Mouse (Mus musculus) bone marrow macrophage, adult 2 months (primary cell): ENCODE data around the gene Ctdsp2. TPM values are rescaled to one million over a fixed set of nuclear protein-coding genes. Genes with fewer than 3 reads are reported as not detected.

Experiments
- H3K27ac ChIP-seq: 2 replicates; pipeline ENCODE4 v1.5.1; 2012; ENCODE audit warnings: low read depth, low read length; ENCODE audit not compliant: insufficient read depth
- H3K4me1 ChIP-seq: 2 replicates; pipeline ENCODE4 v1.6.1; 2012; ENCODE audit warnings: low read length; ENCODE audit not compliant: control insufficient read depth, insufficient read depth
- H3K4me3 ChIP-seq: 2 replicates; pipeline ENCODE4 v1.5.1; 2012; ENCODE audit warnings: mild to moderate bottlenecking, low read length, moderate library complexity; ENCODE audit not compliant: insufficient read depth
- CTCF ChIP-seq: IDR thresholded peaks from 2 replicates; pipeline ENCODE4 v1.5.1; 2012; ENCODE audit warnings: low read depth, mild to moderate bottlenecking, low read length, moderate library complexity
- POLR2A ChIP-seq: IDR thresholded peaks from 2 replicates; pipeline ENCODE4 v1.6.1; 2012; ENCODE audit warnings: mild to moderate bottlenecking, low read depth, low read length, borderline replicate concordance
- polyA plus RNA-seq: library from polyadenylated mRNA; stranded (reverse); fragments of >200 nt; gene quantifications from 2 replicates; pipeline ENCODE4 v1.2.4, GENCODE M21; 2012; ENCODE audit not compliant: missing spikeins, insufficient read depth, insufficient read length

Ctdsp2 gene
- polyA plus RNA-seq, 1 experiment = 123 TPM

DNA sequence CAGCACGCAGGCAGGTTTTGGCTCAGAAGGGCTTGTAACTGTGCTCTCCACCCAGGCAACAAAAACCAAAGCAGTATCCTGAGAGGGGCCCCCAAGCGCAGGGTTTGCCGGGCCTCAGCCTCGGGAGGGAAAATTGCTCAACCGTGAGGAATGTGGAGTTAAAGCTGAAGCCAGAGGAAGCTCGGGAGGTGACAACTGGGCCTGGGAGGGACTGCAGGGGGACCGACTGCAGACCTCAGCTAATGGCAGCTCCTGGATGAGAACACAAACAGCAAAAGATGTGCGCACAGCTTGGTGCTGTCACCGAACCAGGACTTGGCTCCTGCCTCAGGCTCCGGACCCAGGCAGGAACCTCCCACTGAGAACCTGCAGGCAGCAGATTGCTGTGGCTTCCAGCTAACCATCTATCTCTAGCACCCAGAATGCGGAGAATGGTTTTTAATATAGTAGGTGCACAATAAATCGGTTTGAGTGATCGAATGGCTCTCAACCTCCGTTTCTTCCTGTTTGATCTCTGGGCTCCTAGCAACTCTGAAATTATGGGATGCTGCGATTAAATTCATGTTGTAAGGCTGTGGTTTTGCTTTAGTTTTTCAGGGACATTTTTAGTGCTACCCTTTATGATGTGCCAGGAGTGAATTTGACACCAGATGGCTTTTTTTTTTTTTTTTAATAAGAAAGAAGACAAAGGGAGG lies 16.1 kb upstream of the Ctdsp2 start:
- H3K27ac ChIP-seq = no peak overlapping the region

DNA sequence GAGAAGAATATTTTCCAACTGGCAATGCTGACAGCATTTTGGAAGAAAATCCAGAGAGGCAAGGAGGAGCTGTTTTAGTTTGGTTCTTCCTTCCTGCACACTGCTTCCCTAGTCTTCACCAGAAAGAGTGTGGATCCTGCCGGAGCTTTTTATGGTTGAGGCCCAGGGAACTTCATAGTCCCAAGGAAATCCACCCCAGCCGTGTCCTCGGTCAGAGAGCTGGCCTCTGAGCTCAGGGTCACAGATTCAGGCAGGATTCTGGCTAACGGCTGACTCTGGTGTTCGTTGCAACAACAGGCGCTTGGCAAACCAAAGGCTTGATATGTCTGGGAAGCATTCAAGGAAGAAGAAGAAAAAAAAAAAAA lies 15.6 kb upstream of the Ctdsp2 start:
- no peak overlapping the region for H3K4me3 ChIP-seq
- no peak for TF ChIP-seq CTCF
- TF ChIP-seq POLR2A = no peak
- no peak overlapping the region for H3K27ac ChIP-seq
- peaks cover 2% of the 10 kb centered on the region; the same call in 1 of the 2 replicates for H3K4me1 ChIP-seq

More for the DNA sequence above, 16.1 kb upstream of the Ctdsp2 start:
- Histone ChIP-seq H3K4me1 (peaks cover 2% of the 10 kb centered on the region; the same call in 1 of the 2 replicates), H3K4me3 (no peak overlapping the region)
- no peak for TF ChIP-seq POLR2A
- no peak for TF ChIP-seq CTCF

DNA sequence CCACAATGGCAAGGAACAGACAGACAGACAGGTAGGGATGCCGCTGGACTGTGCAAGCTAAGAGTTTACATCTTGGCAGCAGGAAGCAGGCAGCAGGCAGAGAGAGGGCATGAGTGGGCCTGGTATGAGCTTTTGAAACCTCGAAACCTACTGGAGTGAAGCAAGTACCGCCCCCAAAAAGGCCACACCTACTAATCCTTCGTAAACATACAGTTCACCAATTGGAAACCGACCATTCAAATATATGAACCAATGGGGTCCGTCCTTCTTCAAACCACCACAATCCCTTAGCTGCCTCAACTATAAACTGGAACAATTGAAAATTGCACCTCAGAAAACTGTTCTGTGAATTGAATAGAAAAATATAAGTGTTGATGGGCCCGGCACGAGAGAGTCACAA lies 14.7 kb upstream of the Ctdsp2 start:
- Histone ChIP-seq H3K4me3 (no peak overlapping the region), H3K4me1 (peaks cover 2% of the 10 kb centered on the region; the same call in 1 of the 2 replicates), H3K27ac (no peak overlapping the region)
- no peak for TF ChIP-seq CTCF
- TF ChIP-seq POLR2A = no peak

GRCm38 (mm10) chr10:126971363-126972050 lies 7.0 kb upstream of the Ctdsp2 start:
- Histone ChIP-seq H3K4me1 (0 out of 2 replicates have a peak, but pooled peaks cover 5% of the 10 kb centered on the region), H3K4me3 (no peak overlapping the region), H3K27ac (no peak overlapping the region)
- TF ChIP-seq POLR2A (no peak), CTCF (no peak)

- Histone ChIP-seq H3K4me3 (no peak overlapping the region), H3K4me1 (0 out of 2 replicates have a peak, but pooled peaks cover 5% of the 10 kb centered on the region), H3K27ac (no peak overlapping the region)
- no peak for TF ChIP-seq POLR2A
- TF ChIP-seq CTCF = no peak
Measured at GRCm38 (mm10) chr10:126972051-126972725, 6.3 kb upstream of the Ctdsp2 start.

DNA sequence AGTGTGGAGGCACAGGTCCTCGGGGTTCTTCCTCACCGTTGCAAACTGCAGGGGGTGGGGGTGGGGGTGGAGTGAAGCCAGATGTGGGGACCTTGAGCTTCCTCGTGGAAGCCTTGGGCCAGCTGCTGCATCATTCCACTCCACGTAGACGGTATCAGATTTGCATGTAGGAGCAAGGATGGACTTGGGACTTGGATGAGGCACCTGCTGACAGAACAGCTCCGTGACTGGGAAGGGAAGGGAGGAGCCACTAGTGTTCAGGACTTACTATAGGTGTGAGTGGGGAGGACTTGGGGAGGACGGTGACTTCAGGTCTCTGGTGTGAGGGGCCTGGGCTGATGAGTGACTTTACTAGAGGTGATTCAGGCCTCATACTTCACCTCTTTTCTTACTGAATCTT lies 5.5 kb upstream of the Ctdsp2 start:
- Histone ChIP-seq H3K4me3 (no peak overlapping the region), H3K27ac (no peak overlapping the region), H3K4me1 (0 out of 2 replicates have a peak, but pooled peaks cover 5% of the 10 kb centered on the region)
- no peak for TF ChIP-seq POLR2A
- TF ChIP-seq CTCF = no peak

DNA sequence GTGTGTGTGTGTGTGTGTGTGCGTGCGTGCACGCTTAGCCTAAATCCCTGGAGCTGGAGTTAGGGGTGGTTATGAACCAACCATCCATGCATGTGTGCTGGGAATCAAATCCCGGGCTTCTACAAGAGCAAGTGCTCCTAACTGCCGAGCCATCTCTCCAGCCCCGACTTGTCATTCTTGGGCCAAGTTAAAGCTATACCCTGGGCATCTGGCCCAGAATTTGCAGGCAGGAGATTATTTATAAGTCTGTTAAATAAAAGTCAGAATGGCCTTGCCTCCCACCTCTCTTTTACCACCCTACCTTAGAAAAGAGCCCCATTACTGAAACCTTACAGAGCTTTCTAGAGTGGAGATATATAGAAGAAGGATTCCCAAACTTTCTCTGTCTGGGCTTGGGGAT lies 2.8 kb upstream of the Ctdsp2 start:
- TF ChIP-seq CTCF = no peak
- no peak for TF ChIP-seq POLR2A
- no peak overlapping the region for H3K4me3 ChIP-seq
- H3K27ac ChIP-seq = no peak overlapping the region

GRCm38 (mm10) chr10:126977076-126977475 lies 1.4 kb upstream of the Ctdsp2 start:
- Histone ChIP-seq H3K4me3 (no peak overlapping the region), H3K27ac (no peak overlapping the region), H3K4me1 (peaks cover 15% of the 10 kb centered on the region)
- TF ChIP-seq CTCF (no peak), POLR2A (no peak)

More for the DNA sequence above, 2.8 kb upstream of the Ctdsp2 start:
- H3K4me1 ChIP-seq = peaks cover 7% of the 10 kb centered on the region; the same call in 1 of the 2 replicates

- H3K4me1 ChIP-seq = peaks cover 34% of the 10 kb centered on the region
- H3K27ac ChIP-seq = peak overlapping the region; percentile 57
- TF ChIP-seq CTCF = no peak
- TF ChIP-seq POLR2A = no peak
- H3K4me3 ChIP-seq = peak overlapping the region; percentile 81
Measured at GRCm38 (mm10) chr10:126979121-126979635, 661 bp downstream of the Ctdsp2 start.
